Mouse (Mus musculus) bone marrow macrophage, adult 2 months (primary cell): ENCODE measurements at regions not wholly inside any gene's neighbourhood (a gene's known extent, or its start where the extent isn't known, plus 50 kb on each side); places are given as distances from the start of the nearest gene placed in this dataset.

ENCODE experiments used
- CTCF ChIP-seq: IDR thresholded peaks from 2 replicates; pipeline ENCODE4 v1.5.1; 2012; ENCODE audit warnings: low read depth, mild to moderate bottlenecking, low read length, moderate library complexity
- POLR2A ChIP-seq: IDR thresholded peaks from 2 replicates; pipeline ENCODE4 v1.6.1; 2012; ENCODE audit warnings: mild to moderate bottlenecking, low read depth, low read length, borderline replicate concordance

DNA sequence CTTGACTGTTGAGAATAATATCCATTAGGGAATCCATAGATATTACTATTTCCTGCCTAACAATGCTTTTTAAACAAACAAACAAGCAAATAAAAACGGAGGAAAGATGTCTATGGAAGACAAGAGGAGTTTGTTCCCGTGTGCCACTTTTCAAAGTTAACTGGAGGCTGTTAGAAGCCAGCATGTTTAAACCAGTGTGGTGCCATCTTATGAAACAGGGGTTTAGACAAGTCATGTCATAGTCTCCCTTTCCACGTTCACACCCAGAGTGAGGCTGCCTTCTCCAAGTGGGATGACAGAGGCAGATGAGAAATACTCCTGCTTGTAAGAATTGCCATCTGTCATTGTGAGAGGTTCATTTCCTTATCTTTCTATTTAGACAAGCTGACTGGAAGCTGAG, 92.8 kb downstream of the Gja1 start:
- TF ChIP-seq CTCF, result no peak
- TF ChIP-seq POLR2A, result no peak
